Mouse (Mus musculus): ENCODE measurements around the gene Cep95.

Gene Cep95

GRCm38 (mm10) chr11:106814601-106815320, 25.7 kb downstream of the Cep95 start:
- DNase-seq (ENCODE audit: low spot score in 2 of 2), result no peak

GRCm38 (mm10) chr11:106815331-106815730, 26.3 kb downstream of the Cep95 start:
- DNase-seq (ENCODE audit: low spot score in 2 of 2), result no peak

- no peak for DNase-seq (ENCODE audit: low spot score in 2 of 2)
These were observed 26.7 kb downstream of the Cep95 start for GRCm38 (mm10) chr11:106815761-106816160.

- no peak for DNase-seq (ENCODE audit: low spot score in 2 of 2)
These were observed 27.3 kb downstream of the Cep95 start for GRCm38 (mm10) chr11:106816316-106816715.

GRCm38 (mm10) chr11:106817156-106817555, 28.1 kb downstream of the Cep95 start:
- no peak for DNase-seq (ENCODE audit: low spot score in 2 of 2)

- DNase-seq (ENCODE audit: low spot score in 2 of 2), result no peak
These were observed 28.8 kb downstream of the Cep95 start for GRCm38 (mm10) chr11:106817808-106818207.

GRCm38 (mm10) chr11:106818341-106818740, 29.3 kb downstream of the Cep95 start:
- no peak for DNase-seq (ENCODE audit: low spot score in 2 of 2)

GRCm38 (mm10) chr11:106819595-106819994, 30.5 kb downstream of the Cep95 start:
- DNase-seq (ENCODE audit: low spot score in 2 of 2), result no peak

- no peak for DNase-seq (ENCODE audit: low spot score in 2 of 2)
These were observed 31.2 kb downstream of the Cep95 start for GRCm38 (mm10) chr11:106820252-106820651.

GRCm38 (mm10) chr11:106820972-106821371, 31.9 kb downstream of the Cep95 start:
- peak; percentile 47 to 60 for DNase-seq (ENCODE audit: low spot score in 2 of 2)

GRCm38 (mm10) chr11:106821397-106821796, 32.3 kb downstream of the Cep95 start:
- DNase-seq (ENCODE audit: low spot score in 2 of 2), result no peak

- DNase-seq (ENCODE audit: low spot score in 2 of 2), result no peak
These were observed 33.4 kb downstream of the Cep95 start for GRCm38 (mm10) chr11:106822491-106822890.

GRCm38 (mm10) chr11:106822911-106823310, 33.9 kb downstream of the Cep95 start:
- no peak for DNase-seq (ENCODE audit: low spot score in 2 of 2)

GRCm38 (mm10) chr11:106823741-106824140, 34.7 kb downstream of the Cep95 start:
- no peak for DNase-seq (ENCODE audit: low spot score in 2 of 2)

- DNase-seq (ENCODE audit: low spot score in 2 of 2), result no peak
These were observed 35.4 kb downstream of the Cep95 start for GRCm38 (mm10) chr11:106824403-106824802.

- DNase-seq (ENCODE audit: low spot score in 2 of 2), result no peak
These were observed 39.0 kb downstream of the Cep95 start for GRCm38 (mm10) chr11:106828079-106828478.

GRCm38 (mm10) chr11:106842002-106842401, 53.0 kb downstream of the Cep95 start:
- DNase-seq (ENCODE audit: low spot score in 2 of 2), result no peak

- no peak for DNase-seq (ENCODE audit: low spot score in 2 of 2)
These were observed 62.4 kb downstream of the Cep95 start for GRCm38 (mm10) chr11:106851438-106851837.

Measured in natural killer cell, adult 2 months (primary cell).